Mouse (Mus musculus) lung, postnatal 36 days (tissue): ENCODE results near the gene Fgd6.

Experiments
- DNase-seq: peaks from one replicate; pipeline ENCODE4 v3.0.0; 2022; ENCODE audit warnings: mixed read lengths

Fgd6 gene

DNA sequence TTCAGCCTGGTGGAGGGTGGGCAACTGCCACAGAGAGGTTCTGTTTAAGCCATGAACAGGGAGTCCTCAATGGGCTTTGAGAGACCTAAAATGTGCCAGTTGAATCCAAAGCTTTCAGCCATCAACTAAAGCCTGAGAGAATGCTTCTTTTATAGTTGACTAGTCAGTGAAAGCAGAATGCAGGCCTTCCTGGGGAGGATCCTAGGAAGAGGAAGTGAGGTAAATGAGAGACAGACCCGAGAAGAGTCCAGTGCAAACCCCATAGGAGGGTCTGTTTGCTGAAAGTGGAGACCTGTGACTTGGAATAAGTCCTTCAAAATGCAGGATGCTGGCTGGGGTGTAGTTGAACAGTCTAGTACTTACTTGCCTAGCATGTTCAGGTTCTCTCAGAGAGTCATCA, 11.2 kb downstream of the Fgd6 start:
- DNase-seq: no peak

DNA sequence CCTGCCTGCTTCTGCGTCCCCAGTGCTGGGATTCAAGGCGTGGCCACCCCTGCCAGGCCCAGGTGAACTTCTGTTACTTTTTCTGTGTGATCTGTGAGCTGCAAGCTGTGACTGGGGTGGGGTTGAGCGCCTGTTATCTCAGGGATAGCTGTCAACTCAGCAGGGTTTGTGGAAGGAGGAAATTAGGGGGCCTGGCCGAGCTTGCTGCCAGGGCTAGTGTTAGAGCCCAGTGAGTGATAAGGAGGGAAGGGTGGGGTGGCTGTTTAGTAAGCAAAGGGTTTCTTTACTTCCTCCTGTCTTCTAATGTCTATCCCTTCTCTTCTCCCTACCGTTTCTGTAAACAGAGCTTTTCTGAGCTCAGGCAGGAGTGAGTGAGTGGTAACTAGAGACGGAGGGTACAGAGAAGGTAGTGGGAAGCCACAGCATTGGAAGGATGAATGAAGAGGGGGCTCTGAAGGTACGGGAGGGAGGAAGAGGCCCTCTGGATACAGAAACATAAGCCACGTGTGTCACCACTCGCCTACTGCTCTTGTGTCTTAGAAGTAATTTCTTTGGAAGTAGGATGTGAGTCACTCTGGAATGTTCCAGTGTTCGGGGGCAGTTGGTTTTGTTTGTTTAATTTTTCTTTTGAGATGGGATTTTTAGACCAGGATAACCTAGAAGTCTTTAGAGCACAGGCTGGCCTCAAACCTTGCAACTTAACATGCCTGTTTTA, 12.2 kb downstream of the Fgd6 start:
- DNase-seq: peak; percentile 45

GRCm38 (mm10) chr10:94049121-94049520, 13.3 kb downstream of the Fgd6 start:
- no peak for DNase-seq

- no peak for DNase-seq
Measured at GRCm38 (mm10) chr10:94050736-94051135, 14.9 kb downstream of the Fgd6 start.

- no peak for DNase-seq
Measured at GRCm38 (mm10) chr10:94056487-94056886, 20.7 kb downstream of the Fgd6 start.

DNA sequence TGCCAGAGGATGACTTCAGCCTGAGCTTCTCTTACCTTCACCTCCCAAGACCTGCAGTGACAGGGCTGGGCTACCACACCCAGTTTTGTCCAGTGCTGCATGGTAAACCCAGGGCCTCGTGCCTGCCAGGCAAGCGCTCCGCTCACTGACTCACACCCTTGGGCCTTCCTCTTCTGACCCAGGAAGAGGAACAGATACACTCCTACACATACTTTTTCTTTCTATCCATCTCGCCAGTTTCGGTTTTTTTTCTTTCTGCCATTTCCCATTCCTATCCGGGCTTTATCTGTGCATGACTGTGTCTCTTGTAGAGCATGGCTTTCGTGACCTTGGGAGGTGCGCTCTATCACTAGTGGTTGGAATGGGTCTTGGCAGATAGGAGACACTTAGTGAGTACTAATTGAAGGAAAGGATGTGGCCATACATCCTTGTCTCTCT, 23.8 kb downstream of the Fgd6 start:
- peak; percentile 26 for DNase-seq

DNA sequence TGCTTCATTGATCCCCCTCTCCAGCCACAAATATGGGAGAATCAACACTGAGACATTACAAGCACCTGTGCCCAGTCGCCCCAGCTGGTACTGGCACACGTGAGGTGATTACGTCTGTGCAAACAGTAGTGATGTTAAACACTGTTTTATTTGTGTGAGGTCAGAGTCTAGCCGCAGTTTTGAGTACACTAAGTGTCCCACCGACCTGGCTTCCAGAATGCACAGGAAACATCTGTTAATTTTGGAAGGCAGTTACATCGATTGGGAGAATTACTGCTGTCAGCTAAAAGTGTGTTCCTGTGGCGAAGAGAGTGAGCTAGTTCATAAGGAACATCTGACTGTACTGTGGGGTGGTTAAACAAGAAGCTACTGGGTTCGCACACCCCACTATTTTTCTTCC, 24.4 kb downstream of the Fgd6 start:
- no peak for DNase-seq

GRCm38 (mm10) chr10:94062357-94062756, 26.6 kb downstream of the Fgd6 start:
- DNase-seq: no peak

DNA sequence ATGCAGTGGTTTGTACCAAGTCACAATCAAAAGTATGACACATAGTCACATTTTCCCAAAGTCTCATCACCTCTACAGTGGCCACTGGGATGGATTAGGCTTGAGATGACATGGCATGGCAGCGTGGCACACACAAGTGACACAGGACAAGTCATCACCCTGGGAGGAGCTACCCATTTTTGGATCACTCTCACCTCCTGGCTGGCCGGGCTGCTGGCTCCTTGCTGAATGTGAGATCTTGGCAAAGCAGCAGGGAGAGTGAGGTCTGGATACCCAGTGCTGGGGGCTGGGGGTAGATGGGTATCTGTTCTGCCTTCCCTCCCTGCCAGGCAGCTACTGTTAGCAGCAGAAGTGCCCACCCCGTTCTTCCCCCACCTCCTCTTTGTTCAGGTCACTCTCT, 31.1 kb downstream of the Fgd6 start:
- no peak for DNase-seq

GRCm38 (mm10) chr10:94068701-94069100, 32.9 kb downstream of the Fgd6 start:
- no peak for DNase-seq

- no peak for DNase-seq
Measured at GRCm38 (mm10) chr10:94071641-94072040, 35.8 kb downstream of the Fgd6 start.

GRCm38 (mm10) chr10:94072261-94072915, 36.6 kb downstream of the Fgd6 start:
- DNase-seq: peak; percentile 76

- DNase-seq: no peak
Measured at GRCm38 (mm10) chr10:94072916-94073465, 37.2 kb downstream of the Fgd6 start.

GRCm38 (mm10) chr10:94076966-94077825, 41.4 kb downstream of the Fgd6 start:
- DNase-seq: no peak

DNA sequence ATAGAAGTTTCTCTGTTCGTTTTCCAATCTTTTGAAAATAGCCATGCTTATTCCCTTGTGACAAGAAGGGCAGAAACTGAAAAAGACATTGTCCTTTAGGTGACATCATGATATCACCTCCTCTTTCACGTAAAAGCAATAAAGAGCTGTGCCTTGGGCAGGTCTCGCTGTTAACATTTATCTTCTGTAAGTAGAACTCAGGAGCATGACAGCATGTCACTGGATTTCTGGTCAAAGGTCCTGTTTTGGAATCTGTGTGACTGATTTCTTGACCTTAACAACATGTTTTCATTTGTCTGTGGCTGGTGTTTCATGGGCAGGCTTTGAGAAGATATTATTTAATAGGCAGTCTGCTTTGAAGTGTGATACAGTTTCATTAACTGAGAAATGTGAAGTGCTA, 44.9 kb downstream of the Fgd6 start:
- no peak for DNase-seq

GRCm38 (mm10) chr10:94082040-94082734, 46.4 kb downstream of the Fgd6 start:
- no peak for DNase-seq

DNA sequence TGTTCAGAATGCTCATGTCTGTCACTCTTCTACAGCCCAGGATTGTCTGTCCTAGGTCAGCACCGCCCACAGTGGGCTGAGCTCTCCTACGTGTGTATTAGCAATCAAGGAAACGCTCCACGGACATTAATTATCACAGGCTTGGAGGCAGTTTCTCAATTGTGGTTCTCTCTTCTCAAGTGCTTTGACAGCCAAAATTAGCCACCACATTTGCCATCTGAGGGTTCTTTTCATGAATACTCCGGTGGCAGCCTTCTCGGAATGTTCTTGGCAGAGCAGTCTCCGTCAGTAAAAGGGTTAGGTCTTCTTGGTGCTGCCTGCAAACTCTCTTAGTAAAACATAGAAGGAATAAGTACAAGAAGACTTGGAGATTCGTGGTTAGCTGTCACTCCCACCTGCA, 50.5 kb downstream of the Fgd6 start:
- DNase-seq: no peak

DNA sequence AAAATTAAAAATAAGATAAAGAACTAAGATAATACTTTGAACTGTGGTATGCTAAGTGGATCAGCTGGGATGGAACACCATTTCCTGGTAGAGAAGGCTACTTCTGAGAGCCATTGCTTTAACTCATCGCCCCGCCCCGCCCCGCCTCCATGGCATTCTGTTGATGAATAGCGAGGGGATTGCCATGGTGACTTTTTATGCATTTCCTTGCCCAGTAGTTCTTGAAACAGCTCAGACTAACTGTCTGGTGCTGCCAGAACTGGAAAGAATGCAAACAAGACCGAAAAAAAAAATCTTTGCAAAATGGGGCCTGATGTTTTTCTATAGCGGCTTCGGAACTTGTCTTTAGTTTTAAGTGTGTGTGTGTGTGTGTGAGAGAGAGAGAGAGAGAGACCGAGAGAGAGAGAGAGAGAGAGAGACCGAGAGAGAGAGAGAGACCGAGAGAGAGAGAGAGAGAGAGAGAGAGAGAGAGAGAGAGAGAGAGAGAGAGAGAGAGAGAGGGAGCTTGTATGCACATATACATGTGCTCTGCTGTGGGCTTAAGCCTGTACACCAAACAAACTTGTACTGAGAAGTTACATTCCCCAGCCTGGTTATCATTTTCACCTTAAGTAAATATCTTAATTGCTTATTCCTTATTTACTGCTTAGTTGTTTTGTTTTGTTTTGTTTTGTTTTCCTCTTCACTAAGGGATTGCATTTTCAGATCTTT, 51.7 kb downstream of the Fgd6 start:
- DNase-seq: peak; percentile 79

GRCm38 (mm10) chr10:94090032-94090431, 54.2 kb downstream of the Fgd6 start:
- no peak for DNase-seq

DNA sequence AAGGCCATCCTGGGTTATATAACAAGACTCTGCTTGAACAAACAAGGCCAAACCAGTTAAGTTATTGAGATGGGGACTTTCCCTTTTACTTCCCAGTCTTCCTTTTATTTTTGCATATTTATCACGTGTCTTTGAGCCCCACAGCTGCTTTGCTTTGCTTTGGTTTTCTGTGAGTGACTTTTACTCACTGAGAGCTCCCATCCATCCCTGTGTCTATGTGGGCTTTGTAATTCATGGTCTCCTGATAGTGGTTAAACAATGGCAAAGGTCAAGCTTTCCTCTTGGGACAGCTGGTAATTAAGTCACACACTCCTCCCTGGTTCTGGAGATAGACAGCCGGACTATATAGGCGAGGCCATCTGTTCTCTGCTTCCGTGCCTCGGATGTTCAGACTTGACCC, 57.7 kb downstream of the Fgd6 start:
- DNase-seq: no peak

DNA sequence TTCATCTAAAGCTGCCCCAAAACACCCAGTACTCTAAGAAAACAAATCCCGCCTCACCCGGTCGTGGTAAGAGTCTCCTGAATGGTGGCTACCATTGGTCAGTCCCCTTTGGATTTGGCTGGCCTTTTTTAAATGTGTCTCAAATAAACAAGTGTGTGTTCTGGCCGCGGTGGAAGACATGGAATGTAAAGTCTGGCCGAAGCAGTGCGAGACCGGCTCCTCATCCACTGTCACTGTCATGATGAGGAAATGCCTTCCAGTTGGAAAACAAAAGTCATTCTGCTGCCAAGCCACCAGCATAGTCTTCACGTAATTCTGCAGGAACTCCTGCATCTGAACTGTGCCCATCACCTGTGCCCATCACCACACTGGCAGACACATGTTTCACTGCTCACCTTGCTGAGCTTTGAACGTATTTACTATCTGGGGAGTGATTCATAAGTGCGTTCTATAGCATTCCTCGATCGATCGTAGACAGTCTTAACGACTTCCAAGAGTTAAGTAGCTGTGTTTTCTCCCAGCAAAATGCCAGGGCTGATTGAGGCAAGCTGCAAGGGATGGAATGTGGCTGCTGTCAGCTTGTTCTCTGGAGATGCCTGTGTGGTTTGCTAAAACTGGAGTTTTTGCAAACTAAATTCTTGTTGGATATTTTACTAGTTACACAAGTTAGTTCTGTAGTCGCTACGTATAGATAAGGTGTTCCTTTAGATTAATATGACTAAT, 60.1 kb downstream of the Fgd6 start:
- DNase-seq: peak; percentile 60
